Mouse (Mus musculus): ENCODE measurements around the gene Rapgef5.

- TF ChIP-seq E2F4 (IDR thresholded peaks at IDR 0.05; ENCODE audit: insufficient replicate concordance, low read depth, low read length): no peak
- no peak for TF ChIP-seq USF1 (IDR thresholded peaks at IDR 0.05; ENCODE audit: low read depth, low read length)
- no peak for TF ChIP-seq MAZ (IDR thresholded peaks at IDR 0.05; ENCODE audit: low read depth, low read length)
- TF ChIP-seq CTCF (conservative IDR thresholded peaks at IDR 0.05 in 1 of 2, IDR thresholded peaks at IDR 0.05 in 1 of 2; ENCODE audit: low read depth in 2 of 2, low read length in 2 of 2): no peak
- TF ChIP-seq HCFC1 (IDR thresholded peaks at IDR 0.05; ENCODE audit: low read depth, low read length): no peak
- TF ChIP-seq GABPA (IDR thresholded peaks at IDR 0.05; ENCODE audit: insufficient replicate concordance, low read depth, low read length): no peak
- TF ChIP-seq EP300 (IDR thresholded peaks at IDR 0.05; ENCODE audit: low read length): no peak
- no peak for TF ChIP-seq ZKSCAN1 (IDR thresholded peaks at IDR 0.05; ENCODE audit: borderline replicate concordance, low read depth, low read length)
- no peak for TF ChIP-seq KAT2A (IDR thresholded peaks at IDR 0.05; ENCODE audit: insufficient replicate concordance, low read length)
- TF ChIP-seq MAFK (IDR thresholded peaks at IDR 0.05; ENCODE audit: insufficient replicate concordance, low read length): no peak
- TF ChIP-seq MAX (IDR thresholded peaks at IDR 0.05; ENCODE audit: low read length): no peak
- no peak for TF ChIP-seq POLR2A (IDR thresholded peaks at IDR 0.05; ENCODE audit: low read depth, low read length)
Observed at GRCm38 (mm10) chr12:117563859-117564258, 47.6 kb downstream of the Rapgef5 start.

Data from CH12.LX (cell line).